Mouse (Mus musculus) cerebellum, adult 2 months (tissue): ENCODE measurements around the gene Gm3285. TPM values are rescaled to one million over a fixed set of nuclear protein-coding genes. Genes with fewer than 3 reads are reported as not detected.
A peak's percentile ranks its signal among the peaks of the same experiment; 100 is the strongest.

Source experiments
- DNase-seq, 2 experiments: peaks; one replicate each; pipeline ENCODE4 v3.0.0; 2021
- H3K27ac ChIP-seq: fragments of 200-500 bp; 2 replicates; pipeline ENCODE4 v1.5.1; 2012; ENCODE audit warnings: low read length, control low read depth, inconsistent platforms; ENCODE audit not compliant: insufficient read depth
- H3K27me3 ChIP-seq: fragments of 200-500 bp; 2 replicates; pipeline ENCODE4 v1.6.1; 2012; ENCODE audit warnings: inconsistent platforms, mild to moderate bottlenecking, low read length, moderate library complexity; ENCODE audit not compliant: control insufficient read depth, insufficient read depth
- H3K4me1 ChIP-seq: fragments of 200-500 bp; 2 replicates; pipeline ENCODE4 v1.6.1; 2011; ENCODE audit warnings: low read length; ENCODE audit not compliant: control insufficient read depth, insufficient read depth
- H3K4me3 ChIP-seq: fragments of 200-500 bp; replicated peaks from 2 replicates; pipeline ENCODE3; 2011; ENCODE audit warnings: mild to moderate bottlenecking, low read depth, low read length, control low read depth; ENCODE audit not compliant: insufficient read depth
- CTCF ChIP-seq: fragments of 200-500 bp; IDR thresholded peaks from 2 replicates; pipeline ENCODE4 v1.5.1; 2011; ENCODE audit warnings: low read depth, mild to moderate bottlenecking, control low read depth, low read length, moderate library complexity, borderline replicate concordance; ENCODE audit not compliant: insufficient read depth
- POLR2A ChIP-seq: fragments of 200-500 bp; IDR thresholded peaks from 2 replicates; pipeline ENCODE4 v1.6.1; 2011; ENCODE audit warnings: low read length, control low read depth, borderline replicate concordance; ENCODE audit not compliant: insufficient read depth
- WGBS: fragments of 180-500 bp; shearing (Covaris S2); methylation state at CpG from one replicate; pipeline ENCODE4 v1.1.7; 2018; 5-methylcytosine and 5-hydroxymethylcytosine counted together
- polyA plus RNA-seq: library from polyadenylated mRNA; depleted of rRNA; stranded (reverse); fragments of >200 nt; gene quantifications from 2 replicates; pipeline ENCODE4 v1.2.3, GENCODE M21; 2012; rRNA removed

The Gm3285 gene
- polyA plus RNA-seq, result not detected in 2 replicates

DNA sequence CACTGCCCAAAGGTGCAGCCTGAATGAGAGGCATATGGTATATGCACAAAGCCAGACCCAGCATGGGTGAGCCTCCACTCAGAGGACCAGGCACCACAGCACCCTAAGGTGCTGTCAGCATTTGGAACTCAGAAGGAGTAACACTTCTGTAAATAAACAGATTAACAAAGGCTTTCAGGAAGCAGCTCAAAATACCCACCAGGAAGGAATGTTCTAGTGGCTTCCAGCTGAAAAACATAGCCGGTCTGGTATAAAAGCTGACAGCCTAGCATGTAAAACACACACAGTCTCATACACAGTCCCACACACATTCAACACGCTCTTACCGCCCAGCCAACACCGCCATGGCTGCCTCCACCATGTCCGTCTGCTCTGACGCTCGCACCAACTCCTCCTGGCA lies at the start of gene Gm3285:
Gm3285 (plus strand) TSS at position 301 of the 400 bp plus-strand sequence.
- no peak within 1 kb of the TSS for H3K27ac ChIP-seq
- WGBS, result 23% methylated on average over 7 of the region's 7 CpGs
- DNase-seq, result no peak
- no peaks in the 10 kb centered on the region for H3K27me3 ChIP-seq
- TF ChIP-seq POLR2A, result no peak
- no peak for TF ChIP-seq CTCF
- H3K4me1 ChIP-seq, result peaks cover 4% of the 10 kb centered on the region; the same call in 1 of the 2 replicates
- no peak within 1 kb of the TSS for H3K4me3 ChIP-seq

- 42% methylated on average over 4 of the region's 4 CpGs for WGBS
- H3K4me3 ChIP-seq, result no peak within 1 kb of the TSS
- no peak for DNase-seq
- no peak within 1 kb of the TSS for H3K27ac ChIP-seq
- H3K4me1 ChIP-seq, result no peaks in the 10 kb centered on the region
- no peak for TF ChIP-seq CTCF
- no peak for TF ChIP-seq POLR2A
- no peaks in the 10 kb centered on the region for H3K27me3 ChIP-seq
Observed at GRCm38 (mm10) chr10:77814382-77814781, 47.4 kb upstream of the Gm3285 start, which contains the start of gene Gm2696. Gene Gm2696 (plus strand): TSS chr10:77814682.

GRCm38 (mm10) chr10:77815514-77815913 lies 46.3 kb upstream of the Gm3285 start:
- no peak for DNase-seq
- no peaks in the 10 kb centered on the region for H3K27me3 ChIP-seq
- H3K27ac ChIP-seq, result no peak overlapping the region
- no peaks in the 10 kb centered on the region for H3K4me1 ChIP-seq
- no peak for TF ChIP-seq POLR2A
- TF ChIP-seq CTCF, result 0 out of 2 replicates have a peak, but pooled peaks have one; percentile 5
- H3K4me3 ChIP-seq, result no peak overlapping the region
- 40% methylated on average over 5 of the region's 5 CpGs for WGBS

DNA sequence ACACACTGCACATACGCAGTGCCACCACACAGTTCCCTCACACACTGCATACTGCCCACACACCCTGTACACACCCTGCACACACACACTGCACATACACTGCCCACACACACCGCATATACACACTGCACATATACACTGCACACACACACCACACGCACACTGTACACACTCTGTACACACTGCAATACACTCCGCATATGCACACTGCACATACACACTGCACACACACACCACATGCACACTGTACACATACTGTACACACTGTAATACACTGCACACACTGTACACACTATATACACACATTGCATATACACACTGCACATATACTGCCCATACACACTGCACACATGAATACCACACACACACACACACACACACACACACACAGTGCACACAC lies 43.3 kb upstream of the Gm3285 start:
- Histone ChIP-seq H3K27me3 (no peaks in the 10 kb centered on the region), H3K4me1 (no peaks in the 10 kb centered on the region), H3K27ac (no peak overlapping the region), H3K4me3 (no peak overlapping the region)
- TF ChIP-seq CTCF (no peak), POLR2A (no peak)
- WGBS, result 98% methylated on average over 4 of the region's 4 CpGs
- DNase-seq, result no peak

- Histone ChIP-seq H3K27ac (no peak overlapping the region), H3K27me3 (no peaks in the 10 kb centered on the region), H3K4me1 (no peaks in the 10 kb centered on the region), H3K4me3 (no peak overlapping the region)
- DNase-seq, result no peak
- TF ChIP-seq POLR2A, result no peak
- TF ChIP-seq CTCF, result no peak
- 53% methylated on average over 4 of the region's 4 CpGs for whole genome bisulfite sequencing
Observed at GRCm38 (mm10) chr10:77819203-77819602, 42.6 kb upstream of the Gm3285 start.

DNA sequence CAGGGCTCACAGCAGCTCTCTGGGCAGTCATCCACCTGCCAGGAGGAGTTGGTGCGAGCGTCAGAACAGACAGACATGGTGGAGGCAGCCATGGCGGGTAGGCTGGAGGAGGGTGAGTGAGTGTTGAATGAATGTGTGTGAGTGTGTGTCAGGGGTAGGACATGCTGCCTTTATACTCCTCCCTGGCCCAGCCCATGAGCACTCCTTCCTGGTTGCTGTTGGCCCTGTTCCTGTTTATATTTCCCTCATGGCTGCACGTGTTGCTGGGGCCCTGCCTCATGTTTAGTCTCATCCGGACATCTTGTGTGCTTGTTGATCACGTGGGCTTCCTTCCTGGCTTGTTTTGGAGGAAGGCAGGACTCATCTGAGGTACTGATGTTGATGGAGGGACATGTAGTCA lies 34.8 kb upstream of the Gm3285 start, which contains the start of gene Krtap10-4:
Krtap10-4 (minus strand) TSS at position 145 of the 400 bp plus-strand sequence.
- no peak within 1 kb of the TSS for H3K27ac ChIP-seq

GRCm38 (mm10) chr10:77835647-77836046 lies 26.1 kb upstream of the Gm3285 start, which contains the start of gene Krtap10-10:
Gene Krtap10-10 (plus strand): TSS chr10:77835947.
- TF ChIP-seq POLR2A, result no peak
- TF ChIP-seq CTCF, result no peak
- no peak for DNase-seq
- H3K4me1 ChIP-seq, result no peaks in the 10 kb centered on the region
- no peaks in the 10 kb centered on the region for H3K27me3 ChIP-seq
- 76% methylated on average over 9 of the region's 9 CpGs for WGBS
- no peak within 1 kb of the TSS for H3K27ac ChIP-seq
- no peak within 1 kb of the TSS for H3K4me3 ChIP-seq

More for the DNA sequence above, 34.8 kb upstream of the Gm3285 start, which contains the start of gene Krtap10-4:
- Histone ChIP-seq H3K4me3 (no peak within 1 kb of the TSS), H3K27me3 (no peaks in the 10 kb centered on the region), H3K4me1 (no peaks in the 10 kb centered on the region)
- 52% methylated on average over 6 of the region's 6 CpGs for WGBS
- no peak for DNase-seq
- TF ChIP-seq CTCF (no peak), POLR2A (no peak)

GRCm38 (mm10) chr10:77839006-77839405 lies 22.8 kb upstream of the Gm3285 start:
- Histone ChIP-seq H3K4me1 (no peaks in the 10 kb centered on the region), H3K4me3 (no peak overlapping the region), H3K27ac (no peak overlapping the region), H3K27me3 (no peaks in the 10 kb centered on the region)
- 73% methylated on average over 6 of the region's 6 CpGs for WGBS
- TF ChIP-seq POLR2A, result no peak
- no peak for TF ChIP-seq CTCF
- DNase-seq, result no peak

DNA sequence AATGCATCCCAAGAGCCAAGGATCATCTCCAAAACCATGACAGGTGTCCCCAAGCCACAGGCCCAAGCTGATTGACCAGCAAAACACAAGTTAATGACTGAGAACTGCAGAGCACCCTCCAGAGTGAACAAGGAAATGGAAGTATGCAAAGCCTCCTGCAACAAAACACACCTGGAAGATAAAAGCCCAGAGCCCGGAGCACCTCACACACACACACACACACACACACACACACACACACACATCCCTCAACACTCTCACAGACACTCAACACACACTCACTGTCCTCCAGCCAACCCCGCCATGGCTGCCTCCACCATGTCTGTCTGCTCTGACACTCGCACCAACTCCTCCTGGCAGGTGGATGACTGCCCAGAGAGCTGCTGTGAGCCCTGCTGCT lies 15.3 kb upstream of the Gm3285 start, which contains the start of gene Gm36176:
Gm36176 (plus strand) TSS at position 301 of the 400 bp plus-strand sequence.
- no peaks in the 10 kb centered on the region for H3K4me1 ChIP-seq
- WGBS, result 69% methylated on average over 2 of the region's 3 CpGs
- TF ChIP-seq POLR2A (no peak), CTCF (no peak)
- H3K27me3 ChIP-seq, result no peaks in the 10 kb centered on the region
- no peak for DNase-seq
- H3K4me3 ChIP-seq, result no peak within 1 kb of the TSS
- H3K27ac ChIP-seq, result no peak within 1 kb of the TSS
